Mouse (Mus musculus) right cerebral cortex, adult 2 months (tissue): ENCODE measurements around the gene Casp2.

Source experiments
- DNase-seq, 2 experiments: peaks; one replicate each; pipeline ENCODE4 v3.0.0; 2021 to 2022; ENCODE audit warnings: low spot score in 2 of 2

The Casp2 gene

GRCm38 (mm10) chr6:42264626-42265312, at the start of gene Casp2:
Casp2 (plus strand) TSS chr6:42264985.
- peak; percentile 98 for DNase-seq

- DNase-seq, result no peak
Observed at GRCm38 (mm10) chr6:42215028-42215427, 49.8 kb upstream of the Casp2 start, which contains the start of gene Tas2r144. Tas2r144 (plus strand) TSS chr6:42215328.

DNA sequence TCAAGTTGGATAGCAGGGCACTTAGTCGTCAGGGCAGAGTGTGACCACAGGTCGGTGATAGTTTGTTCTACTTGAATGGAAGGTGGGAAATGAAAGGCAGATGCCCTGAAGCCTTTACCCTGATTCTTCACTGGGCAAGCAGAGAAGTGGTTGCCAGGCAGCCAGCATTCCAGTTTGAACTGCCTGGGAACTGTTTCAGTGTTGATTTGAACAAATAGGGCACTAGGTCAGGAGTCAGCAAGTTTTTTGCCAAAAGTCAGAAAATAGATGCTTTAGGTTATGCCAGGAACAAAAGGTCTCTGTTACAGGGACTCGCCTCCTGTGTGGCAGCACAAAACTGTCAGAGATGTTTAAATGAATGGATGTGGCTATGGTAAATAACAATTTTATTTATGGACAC, 42.5 kb upstream of the Casp2 start:
- no peak for DNase-seq

DNA sequence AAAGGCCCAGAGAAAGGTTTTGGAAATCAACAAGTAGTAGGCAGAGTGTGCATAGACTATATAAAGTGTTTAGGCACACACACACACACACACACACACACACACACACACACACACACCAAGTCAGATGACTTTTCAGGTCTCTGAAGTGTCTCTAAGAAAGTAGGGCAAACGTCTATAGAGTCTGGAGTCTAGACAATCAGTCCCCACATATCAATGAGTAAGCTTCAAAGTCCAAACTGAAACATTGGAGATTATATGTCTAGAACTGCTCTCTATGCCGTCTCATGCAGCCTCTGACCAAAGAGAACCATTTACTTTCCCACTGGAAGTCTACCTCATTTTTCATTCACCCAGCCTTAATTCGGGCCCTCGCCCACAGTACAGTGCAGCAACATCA, 39.7 kb upstream of the Casp2 start:
- DNase-seq, result no peak

- peak; percentile 79 to 82 for DNase-seq
Observed at GRCm38 (mm10) chr6:42227240-42228101, 37.3 kb upstream of the Casp2 start.

DNA sequence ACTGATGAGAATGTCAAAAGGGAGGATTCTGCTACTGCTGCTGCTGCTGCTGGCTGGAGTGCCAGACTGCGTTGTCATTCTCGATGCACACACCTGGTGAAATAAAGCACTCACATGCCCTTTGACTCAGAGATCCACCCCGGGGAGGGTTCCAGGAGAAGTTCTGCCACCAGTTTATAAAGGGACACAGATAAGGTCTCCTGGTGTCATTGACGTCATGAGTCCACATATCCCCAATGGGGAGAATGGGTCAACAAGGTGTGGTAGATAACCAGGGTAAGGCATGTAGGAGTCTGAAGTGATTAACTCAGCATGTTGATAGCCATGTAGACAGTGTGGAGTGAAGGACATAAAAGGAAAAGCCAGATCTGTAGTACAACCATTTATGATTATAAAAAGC, 35.2 kb upstream of the Casp2 start:
- no peak for DNase-seq

- peak; percentile 29 to 49 for DNase-seq
Observed at GRCm38 (mm10) chr6:42231191-42231590, 33.6 kb upstream of the Casp2 start.

GRCm38 (mm10) chr6:42237276-42237805, 27.4 kb upstream of the Casp2 start:
- DNase-seq, result peak in 1 of 2 experiments; percentile 21

DNA sequence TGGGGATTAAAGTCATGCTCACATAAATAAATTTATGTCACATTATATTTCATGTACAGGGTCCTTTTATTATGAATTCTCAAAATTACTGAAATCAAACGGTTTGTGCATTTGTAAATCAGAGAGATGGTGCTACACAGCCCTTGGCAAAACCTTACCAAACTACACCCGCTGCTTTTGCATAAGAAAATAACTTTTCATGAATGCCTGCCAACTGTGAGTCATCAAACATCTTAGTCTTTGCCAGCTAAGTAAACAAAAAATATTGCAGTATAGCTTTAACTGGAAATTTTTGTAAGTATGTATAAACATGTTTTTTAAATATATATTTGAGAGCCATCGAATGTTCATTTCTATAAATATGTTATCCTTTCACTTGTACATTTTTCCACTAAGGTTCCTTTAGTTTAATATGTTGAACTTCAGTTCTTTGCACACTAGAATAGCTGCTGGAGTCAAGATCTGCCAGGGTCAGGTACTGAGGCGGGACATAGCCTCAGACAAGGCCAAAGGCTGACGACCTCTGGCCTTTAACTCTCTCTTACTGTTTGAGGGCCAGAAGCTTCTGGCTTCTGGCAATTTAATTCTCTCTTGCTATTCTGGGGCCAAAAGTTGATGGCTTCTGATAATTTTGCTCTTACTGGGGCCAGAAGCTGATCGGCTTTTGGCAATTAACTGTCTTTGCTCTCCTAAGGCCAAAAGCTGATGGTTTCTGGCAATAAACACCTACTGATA, 23.3 kb upstream of the Casp2 start:
- DNase-seq, result peak in 1 of 2 experiments; percentile 21

- peak; percentile 48 to 66 for DNase-seq
Observed at GRCm38 (mm10) chr6:42245711-42246353, 19.0 kb upstream of the Casp2 start, which contains the start of gene Gstk1. Gstk1 (plus strand) TSS chr6:42245935.

DNA sequence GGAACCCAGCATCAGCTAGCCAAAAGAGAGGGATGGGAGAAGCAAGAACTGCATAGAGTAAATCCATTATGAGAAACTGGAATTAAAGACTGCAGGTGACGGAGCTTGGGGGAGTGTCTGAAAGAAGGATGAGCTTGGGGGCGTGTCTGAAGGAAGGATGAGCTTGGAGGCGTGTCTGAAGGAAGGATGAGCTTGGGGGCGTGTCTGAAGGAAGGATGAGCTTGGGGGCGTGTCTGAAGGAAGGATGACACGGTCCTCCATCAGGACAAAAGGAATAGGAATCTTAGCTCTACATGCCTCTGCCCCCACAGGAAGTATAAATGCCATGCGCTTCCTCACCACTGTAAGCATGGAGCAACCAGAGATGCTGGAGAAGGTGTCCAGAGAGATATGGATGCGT, 17.6 kb upstream of the Casp2 start:
- no peak for DNase-seq

DNA sequence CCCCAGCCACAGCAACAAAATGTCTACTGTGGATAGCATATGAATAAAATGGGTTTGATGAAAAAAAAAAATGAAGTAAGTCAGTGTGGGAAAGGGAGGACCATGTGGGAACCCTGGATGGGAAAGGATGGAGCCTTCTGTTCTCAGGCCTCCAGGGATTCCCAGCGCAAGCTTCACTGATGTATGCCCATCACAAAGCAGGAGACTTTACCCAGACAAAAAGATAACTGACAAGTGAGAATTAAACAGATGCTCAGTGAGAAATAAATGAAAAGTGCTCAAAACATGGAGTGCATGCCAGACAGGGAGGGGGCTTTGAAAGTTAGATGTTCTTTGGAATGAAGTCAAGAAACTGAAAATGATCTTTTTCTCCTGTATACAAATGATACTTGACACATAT, 16.8 kb upstream of the Casp2 start:
- DNase-seq, result no peak

DNA sequence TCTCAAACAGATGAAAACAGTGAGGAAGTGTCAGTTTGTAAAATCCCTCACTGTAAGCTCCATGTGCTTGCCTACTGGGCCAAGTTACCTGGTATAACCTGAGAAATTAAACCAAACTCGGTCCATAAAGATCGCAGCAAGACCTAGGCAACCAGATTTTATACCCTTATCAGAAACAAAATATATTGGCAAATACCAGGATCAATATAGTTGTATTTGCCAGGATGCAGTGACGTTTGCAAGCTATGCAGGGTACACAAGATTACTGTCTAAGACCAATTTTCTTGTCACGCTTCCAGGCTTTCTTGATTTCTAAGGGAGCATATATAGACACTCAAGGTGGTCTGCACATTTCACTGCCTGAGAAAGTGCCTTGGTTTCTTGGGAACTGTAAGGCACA, 13.0 kb upstream of the Casp2 start:
- DNase-seq, result no peak

DNA sequence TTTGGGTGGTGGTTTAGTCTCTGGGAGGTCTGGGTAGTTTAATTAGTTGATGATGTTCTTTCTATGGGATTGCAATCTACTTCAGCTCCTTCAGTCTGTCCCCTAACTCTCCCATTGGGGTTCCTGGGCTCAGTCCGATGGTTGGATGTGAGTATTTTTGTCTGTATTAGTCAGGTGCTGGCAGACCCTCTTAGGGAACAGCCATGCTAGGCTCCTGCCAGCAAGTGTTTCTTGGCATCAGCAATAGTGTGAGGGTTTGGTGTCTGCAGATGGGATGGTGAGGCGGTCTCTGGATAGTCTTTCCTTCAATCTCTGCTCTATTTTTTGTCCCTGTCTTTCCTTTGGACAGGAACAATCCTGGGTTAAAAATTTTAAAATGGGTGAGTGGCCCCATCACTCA, 11.7 kb upstream of the Casp2 start:
- DNase-seq, result no peak

- DNase-seq, result peak; percentile 49 to 59
Observed at GRCm38 (mm10) chr6:42257303-42257863, 7.4 kb upstream of the Casp2 start.

- no peak for DNase-seq
Observed at GRCm38 (mm10) chr6:42260430-42260829, 4.4 kb upstream of the Casp2 start.

GRCm38 (mm10) chr6:42261524-42262170, 3.1 kb upstream of the Casp2 start, which contains the start of gene Tmem139:
Tmem139 (plus strand) TSS chr6:42261970.
- DNase-seq, result no peak

- no peak for DNase-seq
Observed at GRCm38 (mm10) chr6:42265391-42266330, 876 bp downstream of the Casp2 start.

DNA sequence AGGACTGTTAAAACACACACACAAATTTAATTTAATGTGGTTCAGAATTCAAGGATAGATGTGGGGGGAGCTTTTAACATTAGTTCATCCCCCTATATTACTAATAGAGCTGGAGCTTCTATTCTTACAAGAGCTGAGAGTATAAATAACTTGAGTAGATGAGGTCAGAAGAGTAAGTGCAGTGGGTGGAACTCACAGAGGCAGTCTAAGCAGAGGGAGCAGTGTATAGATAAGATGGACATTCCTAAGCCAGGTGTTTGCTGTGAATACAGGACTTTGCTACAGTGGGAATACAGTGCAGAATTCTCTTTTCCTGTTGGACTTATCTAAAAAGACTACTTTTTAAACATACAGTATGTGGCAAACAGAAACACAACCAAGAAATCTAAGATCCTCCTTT, 6.0 kb downstream of the Casp2 start:
- no peak for DNase-seq
